Mouse (Mus musculus): ENCODE measurements at regions not wholly inside any gene's neighbourhood (a gene's known extent, or its start where the extent isn't known, plus 50 kb on each side); places are given as distances from the start of the nearest gene placed in this dataset.

DNA sequence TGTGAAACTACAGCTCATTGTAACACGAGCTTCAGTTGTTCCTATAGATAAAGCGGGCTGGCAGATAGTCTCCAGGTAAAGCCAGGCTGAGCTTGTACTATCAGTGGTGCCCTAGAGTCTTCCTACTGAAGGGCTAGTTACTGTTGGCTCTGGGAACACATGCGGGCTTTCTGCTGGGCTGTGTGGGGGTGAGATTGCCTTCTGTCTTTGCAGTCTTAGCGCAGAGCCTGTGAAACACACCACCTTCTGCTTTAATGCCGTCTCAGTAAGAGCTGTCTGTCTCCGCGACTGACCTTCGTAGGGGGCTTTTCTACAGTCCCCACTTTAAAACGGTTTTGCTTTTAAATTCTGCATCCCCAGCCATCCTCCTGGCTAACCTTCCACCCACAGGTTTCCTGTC is 76.7 kb downstream of the Trim29 start:
- no peak for DNase-seq (ENCODE audit: low spot score)

DNA sequence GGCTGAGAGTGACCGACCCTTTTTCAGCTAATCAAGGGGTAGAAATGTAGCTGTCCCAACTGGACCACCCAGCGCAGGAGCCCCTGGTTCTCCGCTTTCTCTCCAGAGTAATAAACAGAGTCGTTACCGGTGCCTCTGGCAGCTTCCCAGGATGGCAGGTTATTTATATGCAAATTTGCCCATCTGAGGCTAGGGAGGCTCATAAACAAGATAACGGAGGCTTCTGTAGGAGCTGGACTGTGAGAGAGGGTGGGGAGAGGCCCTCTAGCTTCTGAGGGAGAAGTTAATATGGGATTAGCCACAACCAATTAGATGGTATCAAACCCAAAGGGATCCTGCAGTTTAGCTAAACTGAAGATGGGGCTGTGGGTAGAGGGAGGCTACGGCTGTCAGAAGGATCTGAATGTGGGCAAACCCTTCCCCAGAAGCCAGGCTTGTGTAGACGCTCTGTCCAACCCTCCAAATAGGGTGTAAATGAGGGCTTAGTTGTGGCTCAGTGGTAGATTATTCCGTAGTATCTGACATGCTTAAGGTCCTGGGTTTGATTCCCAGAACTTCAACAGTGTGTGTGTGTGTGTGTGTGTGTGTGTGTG is 78.9 kb downstream of the Trim29 start:
- no peak for DNase-seq (ENCODE audit: low spot score)

GRCm38 (mm10) chr9:43392467-43393064 is 81.9 kb downstream of the Trim29 start:
- DNase-seq (ENCODE audit: low spot score) = no peak

DNA sequence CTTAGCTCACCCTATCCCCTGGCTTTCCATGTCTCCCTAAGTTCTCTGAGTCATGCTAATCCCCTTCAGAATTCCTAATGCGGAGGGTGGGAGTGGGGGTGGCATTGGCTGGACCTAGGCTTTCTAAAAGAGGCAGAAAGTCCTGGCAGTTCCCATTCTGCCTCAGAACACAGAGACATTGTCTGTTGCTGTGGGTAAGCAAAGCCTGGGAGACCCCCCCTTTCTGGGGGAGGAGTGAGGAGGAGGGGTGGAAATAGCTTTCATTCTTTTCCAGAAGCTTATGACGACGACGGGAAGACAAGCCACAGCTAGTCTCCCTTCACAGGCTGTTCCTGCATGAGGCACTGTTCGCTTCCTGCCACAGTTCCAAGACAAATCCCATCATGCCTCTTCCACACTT is 83.6 kb downstream of the Trim29 start:
- no peak for DNase-seq (ENCODE audit: low spot score)

- DNase-seq (ENCODE audit: low spot score) = no peak
Measured at GRCm38 (mm10) chr9:43395209-43395608, 84.6 kb downstream of the Trim29 start.

- no peak for DNase-seq (ENCODE audit: low spot score)
Measured at GRCm38 (mm10) chr9:43396566-43396965, 85.9 kb downstream of the Trim29 start.

DNA sequence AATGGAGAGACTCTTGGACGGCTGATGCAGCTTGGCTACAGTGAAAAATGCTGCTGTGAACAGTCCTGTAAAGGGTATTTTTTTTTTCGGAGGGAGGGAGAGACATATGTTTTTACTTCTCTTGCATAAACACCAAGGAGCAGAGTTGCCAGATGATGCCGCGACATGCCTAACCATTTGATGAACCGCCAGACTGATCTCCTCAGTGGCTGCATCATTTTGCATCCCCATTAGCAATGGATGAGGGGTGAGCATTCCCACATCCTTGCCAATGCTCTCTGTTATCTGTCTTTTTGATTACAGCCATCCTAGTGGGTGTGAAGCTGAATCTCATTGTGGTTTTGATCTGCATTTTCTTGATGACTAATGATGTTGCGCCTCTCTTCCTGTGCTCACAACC is 97.8 kb downstream of the Trim29 start:
- no peak for DNase-seq (ENCODE audit: low spot score)

- no peak for DNase-seq (ENCODE audit: low spot score)
Measured at GRCm38 (mm10) chr9:43412473-43412872, 101.8 kb downstream of the Trim29 start.

DNA sequence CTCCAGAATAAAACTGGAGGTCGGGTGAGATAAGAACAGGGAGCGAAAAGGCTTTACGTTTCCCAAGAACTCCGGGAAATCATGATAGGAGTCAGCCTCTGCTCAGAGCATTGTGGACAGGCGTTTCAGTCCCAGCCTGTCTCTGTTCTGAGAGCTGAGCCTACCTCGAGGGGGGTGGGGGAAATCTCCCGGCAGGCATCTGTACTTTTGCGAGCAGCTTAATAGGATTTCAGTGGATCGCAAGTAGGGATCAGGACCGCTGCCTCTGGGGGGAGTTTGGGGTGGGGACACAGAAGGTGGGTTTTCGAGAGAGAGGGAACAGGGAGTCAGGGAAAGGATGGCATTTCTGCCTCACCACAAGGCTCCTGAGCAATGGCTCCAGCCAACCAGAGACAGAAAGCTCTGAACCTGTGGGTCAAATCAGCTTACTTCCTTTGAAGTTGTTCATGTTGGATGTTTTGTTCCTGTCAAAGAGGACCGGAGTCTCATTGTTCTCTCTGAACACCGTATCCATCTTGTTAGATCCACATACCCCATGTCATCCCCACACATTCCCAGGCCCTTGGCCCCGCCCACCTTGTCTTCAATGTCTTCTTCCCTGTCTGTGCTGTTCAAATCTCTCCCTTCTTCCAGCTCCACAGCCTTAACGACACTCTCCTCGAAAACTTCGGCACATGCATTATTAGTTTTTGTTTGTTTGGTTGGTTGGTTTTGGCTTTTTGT is 109.5 kb downstream of the Trim29 start:
- DNase-seq (ENCODE audit: low spot score) = peak; percentile 62

GRCm38 (mm10) chr9:43427007-43427406 is 116.4 kb downstream of the Trim29 start:
- DNase-seq (ENCODE audit: low spot score) = no peak

DNA sequence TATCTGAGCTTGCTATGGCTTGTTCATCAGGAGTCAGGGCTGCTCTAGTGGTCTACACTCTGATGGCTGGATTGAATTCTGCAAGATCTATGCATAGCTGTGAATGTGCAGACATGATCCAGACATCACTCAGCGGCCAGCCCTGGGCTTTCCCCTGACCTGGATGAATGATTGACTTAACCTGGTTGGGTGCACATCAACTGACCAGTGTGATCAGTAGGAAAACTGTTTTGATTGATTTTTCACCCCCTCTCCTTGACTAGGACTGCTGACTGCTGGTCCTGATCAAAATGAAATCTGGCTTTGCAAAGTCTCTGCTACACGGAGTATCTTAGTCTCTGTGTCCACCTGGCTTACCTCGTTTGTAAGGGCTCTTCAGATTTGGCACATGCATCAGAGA is 123.3 kb downstream of the Trim29 start:
- no peak for DNase-seq (ENCODE audit: low spot score)

- DNase-seq (ENCODE audit: low spot score) = no peak
Measured at GRCm38 (mm10) chr9:43438476-43438875, 127.8 kb downstream of the Trim29 start.

- no peak for DNase-seq (ENCODE audit: low spot score)
Measured at GRCm38 (mm10) chr9:43440959-43441510, 130.4 kb downstream of the Trim29 start.

GRCm38 (mm10) chr9:43445491-43445890 is 134.8 kb downstream of the Trim29 start:
- DNase-seq (ENCODE audit: low spot score) = no peak

DNA sequence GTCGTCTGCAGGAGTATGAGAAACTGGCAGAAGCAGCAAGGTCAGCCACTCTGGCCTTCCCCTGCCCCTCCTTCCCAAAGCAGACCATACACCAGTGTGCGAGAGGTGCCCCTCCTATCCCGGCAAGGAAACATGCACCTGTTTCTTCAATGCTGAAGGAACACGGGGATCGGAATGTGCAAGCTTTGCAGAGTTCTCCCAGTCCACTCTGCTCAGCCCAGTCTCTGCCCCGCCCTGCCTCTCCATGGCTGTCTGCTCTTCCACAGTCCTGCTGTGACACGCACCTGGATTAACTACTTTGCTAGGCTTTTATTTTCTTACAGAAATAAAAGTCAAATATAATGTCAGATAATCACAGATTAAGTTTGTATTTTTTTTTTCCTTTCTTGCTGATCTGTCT is 136.7 kb downstream of the Trim29 start:
- DNase-seq (ENCODE audit: low spot score) = no peak

- DNase-seq (ENCODE audit: low spot score) = no peak
Measured at GRCm38 (mm10) chr9:43448981-43449380, 138.3 kb downstream of the Trim29 start.

- DNase-seq (ENCODE audit: low spot score) = no peak
Measured at GRCm38 (mm10) chr9:43453953-43454582, 143.4 kb downstream of the Trim29 start.

DNA sequence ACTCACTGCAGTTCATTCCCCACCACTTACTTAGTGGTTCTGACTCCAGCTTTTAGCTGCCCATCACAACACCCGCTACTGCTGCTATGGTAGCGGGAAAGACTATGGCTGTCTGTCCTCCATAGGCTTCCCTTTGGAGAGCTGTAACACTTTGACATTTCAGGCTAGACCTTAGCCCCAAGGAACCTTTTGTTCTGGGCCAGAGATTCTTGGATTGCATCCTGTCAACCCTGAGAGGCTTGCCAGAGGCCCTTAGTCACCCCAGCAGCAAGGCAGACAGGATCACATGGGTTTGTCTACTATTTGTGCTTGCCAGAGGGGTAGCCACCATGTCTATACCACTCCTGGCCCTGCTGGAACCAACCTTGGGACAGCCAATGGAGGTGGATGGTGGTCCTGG is 147.1 kb downstream of the Trim29 start:
- DNase-seq (ENCODE audit: low spot score) = no peak

DNA sequence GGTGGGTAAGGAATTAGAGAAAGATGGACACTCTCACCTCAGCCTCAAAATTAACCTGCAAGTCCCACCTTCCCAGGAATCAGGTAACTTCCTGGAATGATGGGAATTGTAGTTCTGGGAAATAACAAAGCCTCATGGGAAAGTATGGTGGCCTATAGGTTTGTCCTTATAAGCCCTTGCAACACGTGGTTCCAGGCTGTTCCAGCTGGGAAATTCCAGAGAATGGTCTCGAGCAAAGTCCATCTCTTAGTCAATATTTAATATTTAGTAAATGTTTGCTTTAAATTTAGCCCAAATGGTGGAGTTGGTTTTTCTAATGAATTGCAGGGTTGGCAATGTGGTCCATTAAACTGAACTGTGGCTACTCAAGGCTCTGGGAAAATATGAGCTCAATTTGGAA is 150.5 kb downstream of the Trim29 start:
- DNase-seq (ENCODE audit: low spot score) = no peak

GRCm38 (mm10) chr9:43463445-43464090 is 152.9 kb downstream of the Trim29 start:
- DNase-seq (ENCODE audit: low spot score) = no peak

GRCm38 (mm10) chr9:43465129-43465528 is 154.5 kb downstream of the Trim29 start:
- DNase-seq (ENCODE audit: low spot score) = no peak

GRCm38 (mm10) chr9:43465731-43466330 is 155.2 kb downstream of the Trim29 start:
- DNase-seq (ENCODE audit: low spot score) = no peak

All from embryo, embryonic 10 days (tissue).